Mouse (Mus musculus) liver, embryonic 12.5 days (tissue): ENCODE measurements around the gene Mybbp1a. TPM values are rescaled to one million over a fixed set of nuclear protein-coding genes. Genes with fewer than 3 reads are reported as not detected.

Experiments used
- ATAC-seq: fragments of 200-750 bp; cut with Nextera tagmentation; 2 replicates; pipeline ENCODE4 v1.8.0; 2017; ENCODE audit warnings: moderate number of reproducible peaks, mild to moderate bottlenecking, moderate library complexity
- H3K27ac ChIP-seq: fragments of 300-500 bp; sonication (generic); 2 replicates; pipeline ENCODE4 v1.5.1; 2016; ENCODE audit warnings: mild to moderate bottlenecking
- H3K27me3 ChIP-seq: fragments of 300-500 bp; sonication (generic); replicated peaks from 2 replicates; pipeline ENCODE4 v1.6.1; 2016; ENCODE audit warnings: mild to moderate bottlenecking, moderate library complexity
- H3K36me3 ChIP-seq: fragments of 300-500 bp; sonication (generic); 2 replicates; pipeline ENCODE4 v1.6.1; 2016; ENCODE audit warnings: mild to moderate bottlenecking, moderate library complexity
- H3K4me1 ChIP-seq: fragments of 300-500 bp; sonication (generic); 2 replicates; pipeline ENCODE4 v1.6.1; 2016
- H3K4me2 ChIP-seq: fragments of 300-500 bp; sonication (generic); 2 replicates; pipeline ENCODE4 v1.6.1; 2016; ENCODE audit warnings: mild to moderate bottlenecking, moderate library complexity
- H3K4me3 ChIP-seq: fragments of 300-500 bp; sonication (generic); 2 replicates; pipeline ENCODE4 v1.5.1; 2016; ENCODE audit warnings: mild to moderate bottlenecking, moderate library complexity
- H3K9ac ChIP-seq: fragments of 300-500 bp; sonication (generic); 2 replicates; pipeline ENCODE4 v1.6.1; 2016; ENCODE audit warnings: mild to moderate bottlenecking, moderate library complexity
- H3K9me3 ChIP-seq: fragments of 300-500 bp; sonication (generic); replicated peaks from 2 replicates; pipeline ENCODE4 v1.6.1; 2016; ENCODE audit warnings: mild to moderate bottlenecking, moderate library complexity
- WGBS: fragments of 180-500 bp; shearing (Covaris S2); methylation state at CpG from one replicate; pipeline ENCODE4 v1.1.7; 2016; ENCODE audit not compliant: insufficient replicate concordance; 5-methylcytosine and 5-hydroxymethylcytosine counted together
- polyA plus RNA-seq: library from polyadenylated mRNA; unstranded; fragments of >200 nt; fragmentation: Nextera tagmentation; extraction: Ambion mirVana; gene quantifications from 2 replicates; pipeline ENCODE4 v1.2.1, GENCODE M21; 2016

Mybbp1a gene
- polyA plus RNA-seq, 1 experiment from 2014 or later, result 192 TPM

DNA sequence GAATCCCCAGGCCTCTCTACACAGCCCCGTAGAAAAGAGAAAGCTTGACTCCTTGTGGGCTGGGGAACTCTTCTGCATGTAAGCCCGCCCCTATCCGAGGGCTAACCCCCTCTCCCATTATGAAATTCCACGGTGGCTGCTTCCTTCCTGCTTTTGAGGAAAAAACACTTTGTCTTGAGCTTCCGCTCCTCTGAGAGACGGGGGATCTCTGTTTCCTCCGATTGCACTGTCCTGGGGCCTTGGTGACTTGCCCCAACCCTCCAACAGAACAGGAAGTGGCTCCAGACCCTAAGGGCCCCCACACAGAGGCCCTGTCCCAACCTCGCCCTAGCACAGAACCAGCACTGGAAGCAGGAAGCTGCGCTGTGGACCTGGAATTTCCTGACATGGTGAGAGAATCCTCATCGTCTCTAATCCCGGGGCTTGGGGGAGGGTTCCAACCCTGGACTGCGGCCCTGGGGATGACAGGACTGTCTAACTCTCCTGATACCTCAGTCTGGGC lies 16.9 kb downstream of the Mybbp1a start:
- H3K9me3 ChIP-seq, result no peaks in the 10 kb centered on the region
- H3K4me1 ChIP-seq, result peaks cover 63% of the 10 kb centered on the region
- ATAC-seq, result peak; percentile 64
- H3K4me3 ChIP-seq, result 0 out of 2 replicates have a peak overlapping the region, but pooled peaks have one; percentile 0
- no peak overlapping the region for H3K9ac ChIP-seq
- 51% methylated on average over 12 of the region's 12 CpGs for WGBS
- H3K4me2 ChIP-seq, result peak overlapping the region; percentile 5; the same call in 1 of the 2 replicates
- H3K36me3 ChIP-seq, result peaks cover 55% of the 10 kb centered on the region
- no peaks in the 10 kb centered on the region for H3K27me3 ChIP-seq
- H3K27ac ChIP-seq, result peak overlapping the region; percentile 67

- Histone ChIP-seq H3K27ac (peak overlapping the region; percentile 67), H3K4me3 (0 out of 2 replicates have a peak overlapping the region, but pooled peaks have one; percentile 0), H3K9ac (no peak overlapping the region), H3K27me3 (no peaks in the 10 kb centered on the region), H3K36me3 (peaks cover 55% of the 10 kb centered on the region), H3K9me3 (no peaks in the 10 kb centered on the region), H3K4me1 (peaks cover 63% of the 10 kb centered on the region), H3K4me2 (peak overlapping the region; percentile 5; the same call in 1 of the 2 replicates)
- ATAC-seq, result peak; percentile 52
- 25% methylated on average over 3 of the region's 3 CpGs for WGBS
These were observed 17.3 kb downstream of the Mybbp1a start for GRCm38 (mm10) chr11:72458502-72458901.

GRCm38 (mm10) chr11:72461500-72461981 lies 20.4 kb downstream of the Mybbp1a start:
- 51% methylated on average over 5 of the region's 5 CpGs for WGBS
- H3K4me1 ChIP-seq, result peaks cover 66% of the 10 kb centered on the region
- ATAC-seq, result no peak

GRCm38 (mm10) chr11:72464821-72465220 lies 23.7 kb downstream of the Mybbp1a start:
- no peak for ATAC-seq
- WGBS, result 84% methylated on average over 3 of the region's 3 CpGs
- H3K4me3 ChIP-seq, result no peak overlapping the region
- H3K27ac ChIP-seq, result no peak overlapping the region
- H3K27me3 ChIP-seq, result no peaks in the 10 kb centered on the region
- H3K4me2 ChIP-seq, result no peak overlapping the region
- H3K36me3 ChIP-seq, result peaks cover 39% of the 10 kb centered on the region
- peaks cover 67% of the 10 kb centered on the region for H3K4me1 ChIP-seq
- no peak overlapping the region for H3K9ac ChIP-seq
- no peaks in the 10 kb centered on the region for H3K9me3 ChIP-seq

More at GRCm38 (mm10) chr11:72461500-72461981, 20.4 kb downstream of the Mybbp1a start:
- H3K36me3 ChIP-seq, result peaks cover 53% of the 10 kb centered on the region
- no peak overlapping the region for H3K9ac ChIP-seq
- no peak overlapping the region for H3K4me3 ChIP-seq
- H3K27ac ChIP-seq, result no peak overlapping the region
- no peak overlapping the region for H3K4me2 ChIP-seq
- H3K27me3 ChIP-seq, result no peaks in the 10 kb centered on the region
- no peaks in the 10 kb centered on the region for H3K9me3 ChIP-seq

- peak; percentile 38; the same call in 1 of the 2 replicates for ATAC-seq
- 65% methylated on average over 11 of the region's 11 CpGs for WGBS
- Histone ChIP-seq H3K4me1 (peaks cover 75% of the 10 kb centered on the region), H3K27ac (peak overlapping the region; percentile 83), H3K4me3 (no peak overlapping the region; the same call in 1 of the 2 replicates), H3K27me3 (no peaks in the 10 kb centered on the region), H3K36me3 (peaks cover 31% of the 10 kb centered on the region), H3K9ac (no peak overlapping the region), H3K9me3 (no peaks in the 10 kb centered on the region), H3K4me2 (peak overlapping the region; percentile 56)
These were observed 25.0 kb downstream of the Mybbp1a start for GRCm38 (mm10) chr11:72465978-72466693.

DNA sequence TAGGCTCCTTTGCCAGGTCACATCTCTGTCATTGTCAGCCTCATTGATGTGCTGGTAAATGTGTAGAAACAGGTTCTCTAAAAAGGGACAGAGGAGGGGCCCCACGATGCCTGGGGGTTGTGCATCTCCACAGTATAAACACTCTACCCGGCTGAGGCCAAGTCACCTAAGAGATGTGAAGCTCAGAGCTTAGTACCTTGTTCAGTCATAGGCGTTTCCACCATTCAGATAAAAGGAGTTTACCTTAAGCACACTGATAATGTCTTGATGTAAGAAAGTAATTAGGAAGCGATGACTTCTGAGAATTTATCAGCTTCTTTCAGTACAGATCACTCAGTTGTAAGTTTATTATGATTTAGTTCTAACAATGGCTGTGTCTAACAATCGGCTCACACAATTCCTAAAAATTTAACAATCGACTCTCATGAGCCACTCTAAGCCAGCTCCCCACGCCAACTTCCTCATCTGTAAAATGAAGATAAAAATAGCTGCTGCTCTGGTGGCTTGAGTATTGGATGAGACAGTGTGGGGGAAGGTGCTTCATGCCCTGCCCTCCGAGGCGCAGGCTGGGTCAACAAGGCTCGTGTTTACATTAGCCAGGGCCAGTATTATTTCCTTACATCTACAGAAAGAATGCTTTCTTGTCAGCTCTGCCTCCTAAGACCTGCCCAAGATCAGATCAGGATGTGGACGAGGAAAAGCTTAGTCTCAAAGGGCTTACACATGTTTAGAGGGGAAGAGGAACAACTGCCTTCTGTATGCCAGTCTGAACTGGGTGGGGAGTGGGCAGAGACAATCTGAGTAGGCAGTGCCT lies 25.7 kb downstream of the Mybbp1a start:
- WGBS, result 6% methylated on average over 11 of the region's 11 CpGs
- Histone ChIP-seq H3K4me2 (peak overlapping the region; percentile 56), H3K4me1 (peaks cover 79% of the 10 kb centered on the region), H3K36me3 (peaks cover 25% of the 10 kb centered on the region), H3K9ac (peak overlapping the region; percentile 10; the same call in 1 of the 2 replicates), H3K27me3 (no peaks in the 10 kb centered on the region), H3K9me3 (no peaks in the 10 kb centered on the region), H3K27ac (peak overlapping the region; percentile 83), H3K4me3 (peak overlapping the region; percentile 7; the same call in 1 of the 2 replicates)
- peak; percentile 69 for ATAC-seq

- Histone ChIP-seq H3K4me2 (no peak overlapping the region), H3K9ac (no peak overlapping the region), H3K27me3 (no peaks in the 10 kb centered on the region), H3K4me1 (peaks cover 84% of the 10 kb centered on the region), H3K9me3 (no peaks in the 10 kb centered on the region), H3K36me3 (peaks cover 17% of the 10 kb centered on the region), H3K4me3 (no peak overlapping the region), H3K27ac (peak overlapping the region; percentile 18; the same call in 1 of the 2 replicates)
- no peak for ATAC-seq
- 67% methylated on average over 5 of the region's 5 CpGs for WGBS
These were observed 27.4 kb downstream of the Mybbp1a start for GRCm38 (mm10) chr11:72468525-72468924.

GRCm38 (mm10) chr11:72469217-72469616 lies 28.1 kb downstream of the Mybbp1a start:
- peak; percentile 25 for ATAC-seq

GRCm38 (mm10) chr11:72470004-72470403 lies 28.8 kb downstream of the Mybbp1a start:
- WGBS, result 47% methylated on average over 4 of the region's 4 CpGs
- Histone ChIP-seq H3K36me3 (peaks cover 21% of the 10 kb centered on the region), H3K9me3 (no peaks in the 10 kb centered on the region), H3K9ac (no peak overlapping the region), H3K4me1 (peaks cover 96% of the 10 kb centered on the region), H3K27ac (peak overlapping the region; percentile 15), H3K27me3 (no peaks in the 10 kb centered on the region), H3K4me3 (no peak overlapping the region), H3K4me2 (no peak overlapping the region)
- ATAC-seq, result no peak

More at GRCm38 (mm10) chr11:72469217-72469616, 28.1 kb downstream of the Mybbp1a start:
- Histone ChIP-seq H3K9ac (no peak overlapping the region), H3K27ac (peak overlapping the region; percentile 18; the same call in 1 of the 2 replicates), H3K27me3 (no peaks in the 10 kb centered on the region), H3K4me1 (peaks cover 91% of the 10 kb centered on the region), H3K9me3 (no peaks in the 10 kb centered on the region), H3K36me3 (peaks cover 20% of the 10 kb centered on the region), H3K4me2 (no peak overlapping the region), H3K4me3 (no peak overlapping the region)
- 26% methylated on average over 5 of the region's 5 CpGs for WGBS

DNA sequence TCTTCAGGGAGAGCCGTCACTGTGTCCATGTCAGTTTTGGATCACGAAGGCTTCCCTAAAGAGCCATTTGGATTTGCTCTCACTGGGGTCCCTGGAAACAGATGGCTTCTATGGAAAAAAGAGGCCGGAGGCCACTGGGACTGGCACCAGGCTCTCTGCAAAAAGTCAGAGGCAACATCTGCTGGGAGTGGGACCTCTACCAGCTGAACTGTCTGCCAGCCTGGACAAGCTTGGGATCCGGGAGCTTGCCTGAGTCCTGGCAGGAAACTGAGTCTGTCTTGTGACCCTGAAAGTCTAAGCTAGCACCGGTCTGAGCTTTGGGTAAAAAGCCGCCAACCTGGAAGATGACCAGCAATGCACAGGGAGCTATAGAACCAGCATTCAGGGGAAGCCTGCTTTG lies 30.2 kb downstream of the Mybbp1a start:
- Histone ChIP-seq H3K9me3 (no peaks in the 10 kb centered on the region), H3K4me3 (no peak overlapping the region), H3K9ac (no peak overlapping the region), H3K4me2 (no peak overlapping the region), H3K27ac (0 out of 2 replicates have a peak overlapping the region, but pooled peaks have one; percentile 10), H3K27me3 (no peaks in the 10 kb centered on the region), H3K4me1 (peaks cover 96% of the 10 kb centered on the region), H3K36me3 (peaks cover 15% of the 10 kb centered on the region)
- 85% methylated on average over 6 of the region's 6 CpGs for WGBS
- no peak for ATAC-seq

- no peak overlapping the region for H3K4me2 ChIP-seq
- no peak overlapping the region for H3K9ac ChIP-seq
- peaks cover 96% of the 10 kb centered on the region for H3K4me1 ChIP-seq
- H3K4me3 ChIP-seq, result no peak overlapping the region
- H3K27ac ChIP-seq, result peak overlapping the region; percentile 75; the same call in 1 of the 2 replicates
- 78% methylated on average over 4 of the region's 4 CpGs for WGBS
- H3K27me3 ChIP-seq, result no peaks in the 10 kb centered on the region
- no peaks in the 10 kb centered on the region for H3K9me3 ChIP-seq
- ATAC-seq, result no peak
- peaks cover 15% of the 10 kb centered on the region for H3K36me3 ChIP-seq
These were observed 32.4 kb downstream of the Mybbp1a start for GRCm38 (mm10) chr11:72473540-72473939.
